Mouse (Mus musculus) megakaryocyte, embryonic 14.5 days (primary cell): ENCODE results near the gene Fgf12.

Source experiments
- FLI1 ChIP-seq: IDR thresholded peaks from 2 replicates; pipeline ENCODE4 v1.6.1; 2012; ENCODE audit warnings: low read length, inconsistent platforms, mixed read lengths
- GATA1 ChIP-seq: IDR thresholded peaks from 3 replicates; pipeline ENCODE4 v1.6.1; 2012; ENCODE audit warnings: mixed read lengths, low read length, inconsistent platforms, borderline replicate concordance

DNA sequence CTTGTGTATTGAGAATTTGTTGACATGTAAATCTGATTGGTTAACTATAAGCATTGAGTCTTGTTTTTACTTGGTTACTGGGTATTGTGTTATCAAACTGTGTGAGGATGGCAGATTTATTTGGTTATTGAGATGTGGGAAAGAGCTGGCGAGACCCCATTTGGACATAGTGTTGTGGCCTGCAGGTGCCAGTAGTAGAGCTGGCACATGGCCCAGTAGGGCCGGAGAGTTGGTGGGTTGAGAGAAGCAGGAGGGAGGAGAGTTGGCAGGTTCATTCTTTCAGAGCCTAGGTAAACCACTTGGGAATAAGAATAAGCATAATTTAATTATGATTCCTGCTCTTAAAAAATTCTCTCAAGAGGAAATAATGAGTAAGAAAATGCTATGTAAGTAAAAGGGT lies 625.9 kb downstream of the Fgf12 start:
- TF ChIP-seq GATA1, result no peak
- TF ChIP-seq FLI1, result no peak
